Mouse (Mus musculus) testis, adult 2 months (tissue): ENCODE results near the gene Hoxb9.

Experiments used
- CTCF ChIP-seq: fragments of 200-500 bp; IDR thresholded peaks from 2 replicates; pipeline ENCODE4 v1.5.1; 2012; ENCODE audit warnings: low read depth, mild to moderate bottlenecking, inconsistent platforms, low read length, moderate library complexity; ENCODE audit not compliant: control insufficient read depth, insufficient read depth, insufficient replicate concordance
- POLR2A ChIP-seq: fragments of 200-500 bp; IDR thresholded peaks from 2 replicates; pipeline ENCODE4 v1.6.1; 2012; ENCODE audit warnings: low read depth, mild to moderate bottlenecking, inconsistent platforms, low read length, moderate library complexity; ENCODE audit not compliant: control insufficient read depth

- TF ChIP-seq CTCF (no peak), POLR2A (no peak)
These were observed 13.8 kb downstream of the Hoxb9 start for GRCm38 (mm10) chr11:96284774-96285734.
